Mouse (Mus musculus): ENCODE data around the gene Pcnx. TPM values are rescaled to one million over a fixed set of nuclear protein-coding genes. Genes with fewer than 3 reads are reported as not detected.

Gene Pcnx
- total and polyA plus RNA-seq, 2 experiments from 2014 or later: 8.2 to 46.6 TPM

DNA sequence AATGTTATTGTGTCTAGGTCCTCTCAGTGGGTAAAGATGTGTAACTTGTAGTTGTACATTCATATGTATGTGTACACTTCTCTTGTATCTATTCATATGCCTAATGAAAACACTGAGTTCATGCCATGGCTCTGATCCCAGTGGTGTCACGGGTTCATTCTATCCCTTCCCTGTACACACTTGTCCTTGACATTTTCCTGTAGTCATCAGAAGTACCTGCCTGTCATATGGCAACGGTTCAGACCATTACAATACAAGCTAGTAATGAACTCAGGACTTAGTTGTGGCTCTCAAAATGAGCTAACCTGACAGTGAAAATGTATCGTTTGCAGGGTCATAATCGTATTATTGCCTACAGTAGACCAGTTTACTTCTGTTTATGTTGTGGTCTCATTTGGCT is 98.5 kb downstream of the Pcnx start:
- no peak for ATAC-seq (ENCODE audit: low FRiP score)
- Histone ChIP-seq H3K4me2 (ENCODE audit: low read depth, low read length, poor library complexity, severe bottlenecking) (no peak overlapping the region), H3K27me3 (ENCODE audit: insufficient read depth, low read length) (no peaks in the 10 kb centered on the region), H3K27ac (ENCODE audit: low read depth, low read length) (no peak overlapping the region), H3K9me3 (ENCODE audit: low read length) (no peaks in the 10 kb centered on the region), H3K4me1 (ENCODE audit: insufficient read depth, low read length) (no peaks in the 10 kb centered on the region), H3K4me3 (ENCODE audit: low read depth, low read length) (no peak overlapping the region), H3K36me3 (ENCODE audit: insufficient read depth, low read length) (peaks cover 16% of the 10 kb centered on the region), H3K9ac (replicated peaks; ENCODE audit: low read length, poor library complexity, severe bottlenecking) (no peak overlapping the region)
- 89% methylated on average over 4 of the region's 4 CpGs for WGBS
- no peak for DNase-seq (ENCODE audit: low spot score)
- no peak for TF ChIP-seq CTCF (IDR thresholded peaks at IDR 0.05)

DNA sequence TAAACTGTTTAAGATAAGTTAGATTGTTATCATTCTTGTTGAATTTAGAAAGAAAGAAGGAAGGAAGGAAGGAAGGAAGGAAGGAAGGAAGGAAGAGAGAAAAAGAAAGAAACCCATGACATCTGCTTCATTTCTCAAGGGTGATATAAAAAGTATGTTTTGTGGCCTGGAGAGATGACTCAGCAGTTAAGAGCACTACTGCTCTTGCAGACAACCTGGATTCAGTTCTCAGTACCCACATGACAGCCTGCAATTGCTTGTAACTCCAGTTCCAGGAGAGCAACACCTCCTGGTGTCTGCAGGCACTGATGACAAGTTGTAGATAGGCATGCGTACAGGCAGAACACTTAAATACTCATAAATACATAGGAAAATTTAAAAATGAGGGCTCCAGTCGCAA is 105.6 kb downstream of the Pcnx start:
- no peaks in the 10 kb centered on the region for H3K4me1 ChIP-seq (ENCODE audit: insufficient read depth, low read length)
- no peak for TF ChIP-seq CTCF (IDR thresholded peaks at IDR 0.05)
- H3K36me3 ChIP-seq (ENCODE audit: insufficient read depth, low read length): peaks cover 23% of the 10 kb centered on the region
- ATAC-seq (ENCODE audit: low FRiP score) (no peak), DNase-seq (ENCODE audit: low spot score) (no peak)
- H3K27me3 ChIP-seq (ENCODE audit: insufficient read depth, low read length): no peaks in the 10 kb centered on the region
- H3K4me2 ChIP-seq (ENCODE audit: low read depth, low read length, poor library complexity, severe bottlenecking): no peak overlapping the region
- H3K9ac ChIP-seq (replicated peaks; ENCODE audit: low read length, poor library complexity, severe bottlenecking): no peak overlapping the region
- H3K4me3 ChIP-seq (ENCODE audit: low read depth, low read length): no peak overlapping the region
- no peak overlapping the region for H3K27ac ChIP-seq (ENCODE audit: low read depth, low read length)
- no peaks in the 10 kb centered on the region for H3K9me3 ChIP-seq (ENCODE audit: low read length)
- 98% methylated on average over 2 of the region's 2 CpGs for WGBS

DNA sequence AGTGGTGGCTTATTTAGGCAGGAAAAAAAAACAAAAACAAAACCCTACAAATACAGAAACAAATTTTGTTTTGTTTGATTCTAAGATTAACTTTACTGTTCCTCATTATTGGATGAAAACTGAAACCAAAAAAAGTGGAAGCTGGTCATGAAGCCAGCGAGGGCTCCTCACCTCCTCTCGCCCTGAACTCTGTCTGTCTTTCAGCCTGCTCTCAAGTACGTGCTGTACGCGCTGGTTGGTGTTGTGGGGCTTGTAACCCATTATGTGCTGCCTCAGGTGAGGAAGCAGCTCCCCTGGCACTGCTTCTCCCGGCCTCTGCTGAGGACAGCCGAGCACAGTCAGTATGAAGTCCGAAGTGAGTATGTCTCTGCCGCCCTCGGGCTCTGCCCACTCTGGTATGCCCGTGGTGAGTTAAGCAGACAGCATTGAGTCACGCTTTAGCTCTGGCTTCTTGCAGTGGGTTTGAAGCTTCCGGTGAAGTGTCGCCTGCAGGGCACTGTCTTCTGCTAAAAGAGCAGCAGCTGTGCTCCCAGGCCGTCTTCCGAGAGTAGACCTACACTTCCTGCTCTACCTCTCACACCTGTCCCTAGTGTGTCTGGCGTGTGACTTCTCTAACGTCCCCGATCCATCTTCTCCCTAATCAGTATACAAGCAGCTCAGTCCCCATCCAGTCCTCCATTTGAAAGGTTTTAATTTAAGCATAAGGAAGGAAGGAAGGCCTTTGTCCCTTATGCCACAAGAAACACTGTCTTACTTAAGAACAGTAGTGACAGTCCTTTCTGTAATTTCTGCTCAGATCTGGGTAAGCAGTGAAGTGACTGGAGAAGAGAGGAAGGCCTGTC is 111.4 kb downstream of the Pcnx start:
- H3K4me1 ChIP-seq (ENCODE audit: insufficient read depth, low read length): no peaks in the 10 kb centered on the region

DNA sequence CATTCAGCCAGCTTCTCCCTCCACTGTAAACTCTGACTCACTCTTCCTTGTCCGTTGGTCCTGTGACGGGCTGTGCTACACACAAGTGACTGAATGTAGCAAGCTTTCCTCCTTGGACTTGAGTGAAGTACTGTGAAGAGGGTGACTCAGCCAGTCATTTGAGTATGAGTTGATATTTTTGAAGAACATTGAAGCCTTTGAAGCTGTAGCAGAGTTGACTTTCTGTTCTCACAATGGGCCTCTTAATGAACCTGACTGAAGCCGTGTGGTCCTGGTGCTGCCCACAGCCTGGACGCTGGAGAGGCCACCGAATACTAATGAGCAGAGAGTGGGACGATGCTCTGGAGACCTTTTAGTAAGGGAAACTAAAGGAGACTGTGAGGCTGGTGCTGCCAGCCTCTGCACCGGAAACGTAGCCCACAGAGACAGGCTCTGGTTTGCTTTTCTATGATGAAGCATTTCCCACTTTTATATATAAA is 112.1 kb downstream of the Pcnx start:
- Histone ChIP-seq H3K4me1 (ENCODE audit: insufficient read depth, low read length) (no peaks in the 10 kb centered on the region), H3K9me3 (ENCODE audit: low read length) (no peaks in the 10 kb centered on the region), H3K27ac (ENCODE audit: low read depth, low read length) (no peak overlapping the region), H3K27me3 (ENCODE audit: insufficient read depth, low read length) (no peaks in the 10 kb centered on the region), H3K9ac (replicated peaks; ENCODE audit: low read length, poor library complexity, severe bottlenecking) (no peak overlapping the region), H3K4me2 (ENCODE audit: low read depth, low read length, poor library complexity, severe bottlenecking) (no peak overlapping the region), H3K4me3 (ENCODE audit: low read depth, low read length) (no peak overlapping the region), H3K36me3 (ENCODE audit: insufficient read depth, low read length) (peaks cover 44% of the 10 kb centered on the region)
- ATAC-seq (ENCODE audit: low FRiP score): no peak
- no peak for TF ChIP-seq CTCF (IDR thresholded peaks at IDR 0.05)
- 61% methylated on average over 8 of the region's 8 CpGs for WGBS
- peak; percentile 38 for DNase-seq (ENCODE audit: low spot score)

More for the DNA sequence above, 111.4 kb downstream of the Pcnx start:
- peaks cover 43% of the 10 kb centered on the region for H3K36me3 ChIP-seq (ENCODE audit: insufficient read depth, low read length)
- no peak overlapping the region for H3K27ac ChIP-seq (ENCODE audit: low read depth, low read length)
- ATAC-seq (ENCODE audit: low FRiP score) (no peak), DNase-seq (ENCODE audit: low spot score) (no peak)
- no peak for TF ChIP-seq CTCF (IDR thresholded peaks at IDR 0.05)
- no peak overlapping the region for H3K4me2 ChIP-seq (ENCODE audit: low read depth, low read length, poor library complexity, severe bottlenecking)
- no peaks in the 10 kb centered on the region for H3K27me3 ChIP-seq (ENCODE audit: insufficient read depth, low read length)
- WGBS: 90% methylated on average over 19 of the region's 19 CpGs
- H3K9me3 ChIP-seq (ENCODE audit: low read length): no peaks in the 10 kb centered on the region
- H3K9ac ChIP-seq (replicated peaks; ENCODE audit: low read length, poor library complexity, severe bottlenecking): no peak overlapping the region
- no peak overlapping the region for H3K4me3 ChIP-seq (ENCODE audit: low read depth, low read length)

DNA sequence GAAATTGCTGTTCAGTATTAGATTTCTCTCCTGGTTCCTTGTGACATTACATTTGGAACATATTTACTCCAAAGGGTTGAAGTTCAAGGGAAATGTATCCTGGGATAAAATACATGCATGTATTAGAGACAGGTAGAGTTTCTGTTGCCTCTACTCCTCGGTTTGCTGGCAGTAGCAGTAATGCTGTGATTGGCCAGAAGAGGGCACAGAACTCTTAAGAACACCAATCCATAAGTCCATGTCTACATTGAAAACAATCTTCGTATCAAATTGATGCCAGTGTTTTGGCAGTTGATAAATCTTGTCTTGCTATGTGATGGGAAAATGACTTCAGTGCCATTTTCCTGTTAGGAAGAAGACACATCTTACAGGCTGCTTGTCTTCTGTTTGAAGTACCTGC is 115.0 kb downstream of the Pcnx start:
- no peaks in the 10 kb centered on the region for H3K27me3 ChIP-seq (ENCODE audit: insufficient read depth, low read length)
- no peak overlapping the region for H3K4me2 ChIP-seq (ENCODE audit: low read depth, low read length, poor library complexity, severe bottlenecking)
- H3K9ac ChIP-seq (replicated peaks; ENCODE audit: low read length, poor library complexity, severe bottlenecking): no peak overlapping the region
- WGBS: 68% methylated on average over 2 of the region's 2 CpGs
- DNase-seq (ENCODE audit: low spot score): peak; percentile 49
- no peak for ATAC-seq (ENCODE audit: low FRiP score)
- H3K27ac ChIP-seq (ENCODE audit: low read depth, low read length): no peak overlapping the region
- peaks cover 42% of the 10 kb centered on the region for H3K36me3 ChIP-seq (ENCODE audit: insufficient read depth, low read length)
- H3K4me1 ChIP-seq (ENCODE audit: insufficient read depth, low read length): no peaks in the 10 kb centered on the region
- TF ChIP-seq CTCF (IDR thresholded peaks at IDR 0.05): peak; percentile 73
- no peak overlapping the region for H3K4me3 ChIP-seq (ENCODE audit: low read depth, low read length)
- H3K9me3 ChIP-seq (ENCODE audit: low read length): no peaks in the 10 kb centered on the region

DNA sequence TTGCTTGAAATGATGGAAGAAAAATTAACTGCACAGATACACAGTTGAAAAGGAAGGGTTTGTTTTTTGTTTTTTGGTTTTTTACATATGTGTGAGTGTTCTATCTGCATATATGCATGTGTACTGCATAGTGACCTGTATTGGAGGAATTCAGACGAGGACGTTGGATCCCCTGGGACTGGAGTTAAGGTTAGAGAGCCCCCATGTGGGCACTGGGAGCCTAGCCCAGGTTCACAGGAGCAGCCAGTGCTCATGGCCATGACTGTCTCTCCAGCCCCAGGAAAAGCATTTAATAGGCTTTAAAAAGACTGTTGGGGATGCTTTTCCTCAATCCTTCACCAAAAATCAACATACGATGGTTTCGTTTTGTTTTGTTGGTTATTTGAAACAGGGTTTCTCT is 117.5 kb downstream of the Pcnx start:
- Histone ChIP-seq H3K4me2 (ENCODE audit: low read depth, low read length, poor library complexity, severe bottlenecking) (no peak overlapping the region), H3K4me1 (ENCODE audit: insufficient read depth, low read length) (no peaks in the 10 kb centered on the region), H3K27ac (ENCODE audit: low read depth, low read length) (no peak overlapping the region), H3K27me3 (ENCODE audit: insufficient read depth, low read length) (no peaks in the 10 kb centered on the region), H3K4me3 (ENCODE audit: low read depth, low read length) (no peak overlapping the region), H3K36me3 (ENCODE audit: insufficient read depth, low read length) (peaks cover 53% of the 10 kb centered on the region), H3K9ac (replicated peaks; ENCODE audit: low read length, poor library complexity, severe bottlenecking) (no peak overlapping the region), H3K9me3 (ENCODE audit: low read length) (no peaks in the 10 kb centered on the region)
- WGBS: 67% methylated on average over 4 of the region's 4 CpGs
- TF ChIP-seq CTCF (IDR thresholded peaks at IDR 0.05): peak; percentile 36
- DNase-seq (ENCODE audit: low spot score) (peak; percentile 31), ATAC-seq (ENCODE audit: low FRiP score) (no peak)
